Mouse (Mus musculus) megakaryocyte-erythroid progenitor cell, adult 5-6 weeks (primary cell): Measurements from ENCODE around the gene Ccl19. TPM values are rescaled to one million over a fixed set of nuclear protein-coding genes. Genes with fewer than 3 reads are reported as not detected.
"Not testable (repeated sequence)": the region's sequence is repeated elsewhere in the genome, so short reads cannot be mapped to it uniquely, and the experiment has no call there.

Experiments used
- ATAC-seq: replicated peaks from 2 replicates; pipeline ENCODE4 v1.8.0; 2016; ENCODE audit warnings: mild to moderate bottlenecking, inconsistent platforms; ENCODE audit not compliant: severe bottlenecking, poor library complexity, low FRiP score, low TSS enrichment
- total RNA-seq, 2 experiments: library from RNA; stranded (forward) in 1 of 2; stranded (reverse) in 1 of 2; fragments of 200-1000, 215-1000 nt in 1 of 2; fragments of >200 nt in 1 of 2; fragmentation: Nextera tagmentation in 1 of 2; gene quantifications; 2 replicates each; pipeline ENCODE4 v1.2.3; 2014 to 2017

The Ccl19 gene
- total RNA-seq (2014; fragmentation: Nextera tagmentation): not detected in 2 replicates
- total RNA-seq (2017): not detected in 2 replicates

DNA sequence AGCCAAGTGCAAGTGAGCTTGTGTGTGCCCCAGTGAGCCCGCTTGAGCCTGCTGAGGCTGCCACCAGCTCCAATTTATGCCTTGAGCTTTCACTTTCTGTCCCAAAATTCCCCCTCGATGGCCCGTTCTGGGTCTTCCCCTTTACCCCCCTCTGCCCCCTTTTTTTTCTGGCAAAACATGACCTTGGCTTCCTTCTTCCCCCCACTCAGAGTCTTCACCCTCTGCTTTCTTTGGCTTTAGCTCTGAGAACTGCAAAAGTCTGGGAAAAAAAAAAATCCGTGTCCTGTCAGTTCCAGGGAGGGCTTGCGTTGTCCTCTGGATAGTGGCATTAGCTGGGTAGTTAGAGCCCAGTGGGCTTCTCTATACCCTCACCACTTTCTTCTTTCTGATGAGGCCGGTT lies at the start of gene Ccl19:
TSS of gene Ccl19 (minus strand) at position 101 of the 400 bp plus-strand sequence.
- not testable (repeated sequence) for ATAC-seq

DNA sequence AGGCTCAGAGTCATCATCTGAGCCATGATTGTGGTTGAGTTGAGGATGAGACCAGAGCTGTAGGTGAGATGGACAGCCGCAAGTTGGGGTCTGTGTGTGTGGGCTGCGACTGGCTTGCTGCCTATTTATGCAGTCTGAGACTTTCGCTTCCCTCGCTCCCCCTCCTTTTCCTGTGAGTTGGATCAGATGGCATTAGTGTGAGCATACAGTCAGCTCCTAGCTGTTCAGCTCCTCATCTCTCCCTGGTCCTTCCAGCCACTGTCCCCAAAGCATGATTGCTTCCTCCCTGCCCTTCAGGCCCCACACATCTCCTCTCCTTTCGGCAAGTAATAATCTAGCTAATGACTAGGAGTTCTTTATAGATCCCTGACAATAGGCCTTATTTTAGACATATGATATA lies 17.5 kb upstream of the Ccl19 start, which contains the start of gene Ccl21a:
TSS of gene Ccl21a (minus strand) at position 101 of the 400 bp plus-strand sequence.
- not testable (repeated sequence) for ATAC-seq

DNA sequence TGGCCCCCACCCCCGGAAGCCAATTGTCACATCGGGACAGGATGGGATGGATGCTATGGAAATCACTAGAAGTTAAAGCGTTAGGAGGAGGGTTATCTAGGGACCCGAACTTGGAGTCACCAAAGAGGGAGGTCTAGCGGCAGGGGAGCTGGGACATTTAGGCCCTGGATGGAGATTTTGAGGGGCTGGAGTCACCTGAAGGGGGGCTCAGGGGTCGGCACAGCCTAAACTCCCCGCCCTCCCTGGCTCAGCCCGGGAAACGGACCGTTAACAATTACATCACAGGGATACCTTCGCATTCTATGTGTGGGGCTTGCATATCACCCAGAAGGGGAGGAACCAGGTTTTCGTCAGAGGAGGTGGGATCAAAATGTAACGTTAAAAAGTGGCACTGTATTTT lies 21.1 kb downstream of the Ccl19 start, which contains the start of gene 4930578G10Rik:
TSS of gene 4930578G10Rik (plus strand) at position 301 of the 400 bp plus-strand sequence.
- ATAC-seq: not testable (repeated sequence)

Other genes starting within 250 kb of the Ccl19 start
- gene Fam205a2, start 228.4 kb downstream of the Ccl19 start, total RNA-seq (2014; fragmentation: Nextera tagmentation): not detected in 2 replicates
- gene Fam205a2, start 228.4 kb downstream of the Ccl19 start, total RNA-seq (2017): 0.08 TPM in 1 of 2 replicates, not detected in the other
- gene Gm10591, start 144.4 kb downstream of the Ccl19 start, total RNA-seq (2014; fragmentation: Nextera tagmentation): not detected in 2 replicates
- gene Gm10591, start 144.4 kb downstream of the Ccl19 start, total RNA-seq (2017): not detected in 2 replicates
- not detected in 2 replicates for gene Gm2564, start 126.9 kb downstream of the Ccl19 start, total RNA-seq (2014; fragmentation: Nextera tagmentation)
- not detected in 2 replicates for gene Gm2564, start 126.9 kb downstream of the Ccl19 start, total RNA-seq (2017)
- not detected in 2 replicates for gene Ccl27b, start 101.3 kb downstream of the Ccl19 start, total RNA-seq (2014; fragmentation: Nextera tagmentation)
- not detected in 2 replicates for gene Ccl27b, start 101.3 kb downstream of the Ccl19 start, total RNA-seq (2017)
- gene Il11ra2, start 94.7 kb downstream of the Ccl19 start, total RNA-seq (2014; fragmentation: Nextera tagmentation): not detected in 2 replicates
- not detected in 2 replicates for gene Il11ra2, start 94.7 kb downstream of the Ccl19 start, total RNA-seq (2017)
- not detected in 2 replicates for gene 4930578G10Rik, start 21.0 kb downstream of the Ccl19 start, total RNA-seq (2014; fragmentation: Nextera tagmentation)
- gene 4930578G10Rik, start 21.0 kb downstream of the Ccl19 start, total RNA-seq (2017): not detected in 2 replicates
- not detected in 2 replicates for gene Ccl21a, start 17.4 kb upstream of the Ccl19 start, total RNA-seq (2014; fragmentation: Nextera tagmentation)
- not detected in 2 replicates for gene Ccl21a, start 17.4 kb upstream of the Ccl19 start, total RNA-seq (2017)
- 0.94 TPM in 1 of 2 replicates, not detected in the other for gene Fam205a1, start 97.3 kb upstream of the Ccl19 start, total RNA-seq (2014; fragmentation: Nextera tagmentation)
- not detected in 2 replicates for gene Fam205a1, start 97.3 kb upstream of the Ccl19 start, total RNA-seq (2017)
- gene Gm12394, start 100.2 kb upstream of the Ccl19 start, total RNA-seq (2014; fragmentation: Nextera tagmentation): not detected in 2 replicates
- not detected in 2 replicates for gene Gm12394, start 100.2 kb upstream of the Ccl19 start, total RNA-seq (2017)
- not detected in 2 replicates for gene Fam205c, start 117.7 kb upstream of the Ccl19 start, total RNA-seq (2014; fragmentation: Nextera tagmentation)
- gene Fam205c, start 117.7 kb upstream of the Ccl19 start, total RNA-seq (2017): not detected in 2 replicates
- not detected in 2 replicates for gene Phf24, start 160.1 kb upstream of the Ccl19 start, total RNA-seq (2014; fragmentation: Nextera tagmentation)
- 0.08 TPM in 1 of 2 replicates, not detected in the other for gene Phf24, start 160.1 kb upstream of the Ccl19 start, total RNA-seq (2017)
- 0.87 and 2.2 TPM in 2 replicates for gene Dnajb5, start 193.2 kb upstream of the Ccl19 start, total RNA-seq (2014; fragmentation: Nextera tagmentation)
- gene Dnajb5, start 193.2 kb upstream of the Ccl19 start, total RNA-seq (2017): 0.09 TPM in 1 of 2 replicates, not detected in the other
- not detected in 2 replicates for gene 1700022I11Rik, start 213.0 kb upstream of the Ccl19 start, total RNA-seq (2014; fragmentation: Nextera tagmentation)
- gene 1700022I11Rik, start 213.0 kb upstream of the Ccl19 start, total RNA-seq (2017): 1.3 and 3.4 TPM in 2 replicates
- gene Vcp, start 243.9 kb upstream of the Ccl19 start, total RNA-seq (2014; fragmentation: Nextera tagmentation): 186 and 244 TPM in 2 replicates
- 269 and 346 TPM in 2 replicates for gene Vcp, start 243.9 kb upstream of the Ccl19 start, total RNA-seq (2017)